Mouse (Mus musculus) WW6 (cell line): Measurements from ENCODE around the gene Sbf2.
"Not testable (repeated sequence)": the region's sequence is repeated elsewhere in the genome, so short reads cannot be mapped to it uniquely, and the experiment has no call there.

Source experiments
- DNase-seq: peaks from one replicate; pipeline ENCODE4 v3.0.0-alpha.2; 2013; ENCODE audit warnings: low read depth, low spot score

Gene Sbf2

GRCm38 (mm10) chr7:110629892-110630666, 15.4 kb upstream of the Sbf2 start:
- DNase-seq = no peak

- no peak for DNase-seq
These were observed 14.1 kb upstream of the Sbf2 start for GRCm38 (mm10) chr7:110628611-110629354.

- DNase-seq = no peak
These were observed 13.5 kb upstream of the Sbf2 start for GRCm38 (mm10) chr7:110628273-110628600.

- DNase-seq = no peak
These were observed 13.0 kb upstream of the Sbf2 start, which contains the start of gene Adm for GRCm38 (mm10) chr7:110627486-110628272. TSS of gene Adm (plus strand) at chr7:110627661.

- no peak for DNase-seq
These were observed 12.4 kb upstream of the Sbf2 start for GRCm38 (mm10) chr7:110627099-110627482.

- DNase-seq = no peak
These were observed 11.7 kb upstream of the Sbf2 start for GRCm38 (mm10) chr7:110626186-110627098.

- DNase-seq = no peak
These were observed 10.8 kb upstream of the Sbf2 start for GRCm38 (mm10) chr7:110625489-110625888.

GRCm38 (mm10) chr7:110624961-110625360, 10.2 kb upstream of the Sbf2 start:
- no peak for DNase-seq

GRCm38 (mm10) chr7:110624067-110624466, 9.3 kb upstream of the Sbf2 start:
- DNase-seq = no peak

- no peak for DNase-seq
These were observed 4.4 kb upstream of the Sbf2 start for GRCm38 (mm10) chr7:110619086-110619611.

- no peak for DNase-seq
These were observed 1.1 kb upstream of the Sbf2 start for GRCm38 (mm10) chr7:110615792-110616191.

- no peak for DNase-seq
These were observed 469 bp upstream of the Sbf2 start for GRCm38 (mm10) chr7:110615151-110615631.

- DNase-seq = no peak
These were observed 1.2 kb downstream of the Sbf2 start for GRCm38 (mm10) chr7:110613381-110614132.

- no peak for DNase-seq
These were observed 7.8 kb downstream of the Sbf2 start for GRCm38 (mm10) chr7:110606906-110607305.

GRCm38 (mm10) chr7:110605476-110605875, 9.2 kb downstream of the Sbf2 start:
- no peak for DNase-seq

GRCm38 (mm10) chr7:110597141-110597540, 17.6 kb downstream of the Sbf2 start:
- no peak for DNase-seq

- not testable (repeated sequence) for DNase-seq
These were observed 20.7 kb downstream of the Sbf2 start for GRCm38 (mm10) chr7:110593991-110594390.

- no peak for DNase-seq
These were observed 27.0 kb downstream of the Sbf2 start for GRCm38 (mm10) chr7:110587721-110588120.

- no peak for DNase-seq
These were observed 29.5 kb downstream of the Sbf2 start for GRCm38 (mm10) chr7:110585250-110585649.

- DNase-seq = no peak
These were observed 30.6 kb downstream of the Sbf2 start for GRCm38 (mm10) chr7:110584159-110584558.
